ENCODE assay signal across 8 mouse cellular contexts in genomic region chr9:108852976-108853375, GRCm38 (mm10). TPM values are rescaled to one million over a fixed set of nuclear protein-coding genes. Genes with fewer than 3 reads are reported as not detected.
DNase-seq lines count a peak whose midpoint lies in the region; ATAC-seq and TF ChIP-seq lines count a peak whose summit lies in the region.

Gene Slc26a6 (plus strand): TSS chr9:108853283.

- no peak for DNase-seq in frontal cortex, adult 2 months (ENCODE audit: extremely low spot score in 1 of 2, low spot score in 1 of 2)
- DNase-seq in frontal cortex, postnatal 25 days (ENCODE audit: low spot score in 2 of 2) = no peak
- DNase-seq in left cerebral cortex, postnatal 10 days (ENCODE audit: extremely low spot score in 1 of 2, low spot score in 2 of 2) = no peak
- DNase-seq in midbrain, embryonic 14.5 days = no peak
- no peak for DNase-seq in ovary, postnatal 36 days (ENCODE audit: low spot score)

- peaks cover 3% of the 10 kb centered on the region; the same call in 1 of the 2 replicates for H3K27me3 ChIP-seq in heart, embryonic 11.5 days (ENCODE audit: control insufficient read depth, insufficient read depth, low read length)
- peaks cover 4% of the 10 kb centered on the region; the same call in 1 of the 2 replicates for H3K27me3 ChIP-seq in midbrain, embryonic 14.5 days (ENCODE audit: control insufficient read depth, insufficient read depth, low read length)

- peaks cover 4% of the 10 kb centered on the region; the same call in 1 of the 2 replicates for H3K36me3 ChIP-seq in heart, embryonic 11.5 days (ENCODE audit: control insufficient read depth, insufficient read depth, low read length)
- peaks cover 61% of the 10 kb centered on the region for H3K36me3 ChIP-seq in midbrain, embryonic 14.5 days (ENCODE audit: control insufficient read depth, insufficient read depth, low read length)

- ATAC-seq in heart, embryonic 11.5 days (replicated peaks; ENCODE audit: insufficient number of reproducible peaks, low FRiP score, low TSS enrichment) = no peak
- no peak for ATAC-seq in midbrain, embryonic 14.5 days (ENCODE audit: low FRiP score, low TSS enrichment)
- no peak for ATAC-seq in megakaryocyte-erythroid progenitor cell, adult 5-6 weeks (replicated peaks; ENCODE audit: low FRiP score, low TSS enrichment, poor library complexity, severe bottlenecking)

- H3K27ac ChIP-seq in cortical plate, adult 2 months (ENCODE audit: insufficient read depth, low read length) = 0 out of 2 replicates have a peak within 1 kb of the TSS, but pooled peaks have one; percentile 29
- peak within 1 kb of the TSS; percentile 46; the same call in 1 of the 2 replicates for H3K27ac ChIP-seq in heart, embryonic 11.5 days (ENCODE audit: low read depth, low read length)
- H3K27ac ChIP-seq in midbrain, embryonic 14.5 days (replicated peaks; ENCODE audit: low read depth, low read length) = peak within 1 kb of the TSS; percentile 66

- TF ChIP-seq POLR2A in cortical plate, adult 2 months (IDR thresholded peaks at IDR 0.05; ENCODE audit: extremely low read depth, insufficient read depth, low read length) = no peak

- no peaks in the 10 kb centered on the region for H3K9me3 ChIP-seq in heart, embryonic 11.5 days (replicated peaks; ENCODE audit: control insufficient read depth, low read length)
- H3K9me3 ChIP-seq in midbrain, embryonic 14.5 days (ENCODE audit: control insufficient read depth, low read length) = no peaks in the 10 kb centered on the region

- H3K9ac ChIP-seq in heart, embryonic 11.5 days (ENCODE audit: low read depth, low read length) = peak within 1 kb of the TSS; percentile 78
- H3K9ac ChIP-seq in midbrain, embryonic 14.5 days (replicated peaks; ENCODE audit: low read length) = peak within 1 kb of the TSS; percentile 65

- peak within 1 kb of the TSS; percentile 97 for H3K4me2 ChIP-seq in heart, embryonic 11.5 days
- peak within 1 kb of the TSS; percentile 92 for H3K4me2 ChIP-seq in midbrain, embryonic 14.5 days (ENCODE audit: low read length)

- H3K4me3 ChIP-seq in cortical plate, adult 2 months (ENCODE audit: insufficient read depth, low read length) = peak within 1 kb of the TSS; percentile 63
- H3K4me3 ChIP-seq in heart, embryonic 11.5 days (ENCODE audit: low read depth, low read length) = peak within 1 kb of the TSS; percentile 74
- peak within 1 kb of the TSS; percentile 70 for H3K4me3 ChIP-seq in midbrain, embryonic 14.5 days (replicated peaks; ENCODE audit: low read depth, low read length)

- TF ChIP-seq CTCF in cortical plate, adult 2 months (IDR thresholded peaks at IDR 0.05; ENCODE audit: extremely low read depth, insufficient read depth, low read length) = no peak

- WGBS in heart, embryonic 11.5 days (ENCODE audit: insufficient replicate concordance) = 89% methylated on average over 3 of the region's 3 CpGs
- WGBS in midbrain, embryonic 14.5 days = 90% methylated on average over 3 of the region's 3 CpGs

- H3K4me1 ChIP-seq in cortical plate, adult 2 months (ENCODE audit: control insufficient read depth, insufficient read depth, low read length) = no peaks in the 10 kb centered on the region
- H3K4me1 ChIP-seq in heart, embryonic 11.5 days (ENCODE audit: control insufficient read depth, insufficient read depth, low read length) = peaks cover 9% of the 10 kb centered on the region
- peaks cover 4% of the 10 kb centered on the region; the same call in 1 of the 2 replicates for H3K4me1 ChIP-seq in midbrain, embryonic 14.5 days (ENCODE audit: control insufficient read depth, insufficient read depth, low read length)

- intact Hi-C loops in left cerebral cortex, postnatal 10 days (cut with DNase I) = no loop called here

RNA-seq across cellular contexts. Expression of gene Slc26a6, which starts in this region (rescaled TPM):
- polyA plus RNA-seq in frontal cortex, adult 2 months (2012; rRNA removed) = 19.5 and 20.7 TPM in 2 replicates
- polyA plus RNA-seq in cortical plate, adult 2 months (2012; rRNA removed) = 15.9 and 20.8 TPM in 2 replicates
- polyA plus RNA-seq in heart, embryonic 11.5 days (2014; fragmentation: Nextera tagmentation; extraction: Ambion mirVana) = 6.3 and 7.0 TPM in 2 replicates
- total RNA-seq in left cerebral cortex, postnatal 10 days (2021) = 10 to 100 TPM; 35.3 to 41.3 TPM
- polyA plus RNA-seq in midbrain, embryonic 14.5 days (2014; fragmentation: Nextera tagmentation; extraction: Ambion mirVana) = 16.6 and 18.2 TPM in 2 replicates
- total RNA-seq in megakaryocyte-erythroid progenitor cell, adult 5-6 weeks (2014; fragmentation: Nextera tagmentation) = 5.7 and 5.8 TPM in 2 replicates
- 0.30 and 1.4 TPM in 2 replicates for total RNA-seq in megakaryocyte-erythroid progenitor cell, adult 5-6 weeks (2017)

Comparison
In these comparisons a context has a peak if more than half of its experiments do, and no peak if none do; other contexts are left out.
1. RNA of gene Slc26a6 (total RNA-seq): 35.3 to 41.3 TPM in left cerebral cortex, postnatal 10 days; 0.30 to 5.8 TPM in megakaryocyte-erythroid progenitor cell, adult 5-6 weeks; every median in the first group is over 4 times any median in the second.
2. Peak in every context shown above with its lines, with median percentiles within 50 percentile points of each other: H3K27ac ChIP-seq and H3K4me3 ChIP-seq.